Mouse (Mus musculus): ENCODE measurements around the gene Cbx8.

DNA sequence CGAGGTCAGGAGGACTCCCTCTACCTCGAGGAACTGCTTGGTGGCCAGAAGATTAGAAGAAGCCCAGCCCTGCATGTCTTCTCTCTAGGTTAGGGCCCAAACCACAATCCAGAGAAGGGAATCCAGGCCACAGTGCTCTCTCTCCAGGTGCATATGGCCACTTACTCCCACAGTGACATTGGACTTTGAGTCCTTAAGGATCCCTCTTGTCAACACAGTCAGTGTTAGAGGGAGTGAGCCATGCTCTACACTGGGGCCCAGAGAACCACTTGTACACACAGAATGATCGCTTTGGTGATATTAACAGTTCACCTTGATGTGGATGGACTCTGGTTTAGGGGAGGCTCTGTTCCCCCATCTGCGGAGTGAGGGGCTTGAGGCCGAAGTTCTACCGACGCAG lies 31.5 kb upstream of the Cbx8 start:
- TF ChIP-seq CTCF (IDR thresholded peaks at IDR 0.05; ENCODE audit: extremely low read depth, insufficient read length, insufficient replicate concordance, low read depth, low read length) (no peak), POLR2A (IDR thresholded peaks at IDR 0.05; ENCODE audit: low read depth, low read length) (no peak)

Data from small intestine, adult 2 months (tissue).